Mouse (Mus musculus) cerebellum, adult 9-10 months (tissue): ENCODE data around the gene Szrd1.
"Not testable (repeated sequence)": the region's sequence is repeated elsewhere in the genome, so short reads cannot be mapped to it uniquely, and the experiment has no call there.

Experiments
- DNase-seq: peaks from one replicate; pipeline ENCODE4 v3.0.0; 2022

Gene Szrd1

DNA sequence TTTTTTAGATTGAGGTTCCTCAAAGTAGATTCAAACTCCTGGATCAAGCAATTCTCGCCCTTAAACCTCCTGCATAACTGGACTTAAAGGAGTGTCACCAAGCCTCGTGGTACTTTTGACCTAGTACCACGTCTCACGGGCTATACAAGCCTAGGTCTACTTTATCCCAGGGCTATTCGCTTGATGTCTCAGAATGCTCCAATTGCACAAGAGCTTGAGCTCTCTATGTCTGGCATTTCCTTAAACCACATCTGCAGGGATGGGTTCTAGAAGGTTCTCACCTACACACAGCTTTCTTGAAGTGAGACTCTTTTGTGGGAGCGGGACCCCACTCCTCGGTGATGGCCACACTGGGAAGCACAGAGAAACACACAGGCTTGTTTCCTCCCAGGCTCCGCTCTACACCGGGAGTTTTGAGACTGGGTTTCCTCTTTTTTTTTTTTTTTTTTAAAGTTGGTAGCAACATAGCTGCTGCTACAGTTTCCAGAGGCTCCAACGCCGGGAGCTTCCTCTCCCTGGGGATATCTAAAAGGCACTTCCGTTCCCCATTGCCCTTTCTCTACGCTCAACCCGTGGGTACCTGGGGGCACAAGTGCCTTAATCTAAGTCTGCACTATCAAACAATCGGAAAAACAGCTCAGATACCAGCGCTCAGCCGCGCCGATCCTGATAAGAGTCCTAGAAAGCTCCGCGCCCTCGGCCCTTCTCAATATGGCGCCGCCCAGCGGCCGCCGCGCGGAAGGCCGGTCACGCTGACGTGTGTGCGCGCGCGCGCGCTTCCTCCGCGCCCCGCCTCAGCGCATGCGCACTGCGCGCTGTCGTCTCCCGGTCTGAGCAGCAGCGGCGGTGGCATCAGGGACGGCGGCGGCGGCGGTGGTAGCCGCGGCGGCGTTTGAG lies 7.8 kb upstream of the Szrd1 start, which contains the start of gene Fbxo42:
Gene Fbxo42, plus strand, starts transcription at position 802 of the 897 bp plus-strand sequence.
- DNase-seq: peak; percentile 94

DNA sequence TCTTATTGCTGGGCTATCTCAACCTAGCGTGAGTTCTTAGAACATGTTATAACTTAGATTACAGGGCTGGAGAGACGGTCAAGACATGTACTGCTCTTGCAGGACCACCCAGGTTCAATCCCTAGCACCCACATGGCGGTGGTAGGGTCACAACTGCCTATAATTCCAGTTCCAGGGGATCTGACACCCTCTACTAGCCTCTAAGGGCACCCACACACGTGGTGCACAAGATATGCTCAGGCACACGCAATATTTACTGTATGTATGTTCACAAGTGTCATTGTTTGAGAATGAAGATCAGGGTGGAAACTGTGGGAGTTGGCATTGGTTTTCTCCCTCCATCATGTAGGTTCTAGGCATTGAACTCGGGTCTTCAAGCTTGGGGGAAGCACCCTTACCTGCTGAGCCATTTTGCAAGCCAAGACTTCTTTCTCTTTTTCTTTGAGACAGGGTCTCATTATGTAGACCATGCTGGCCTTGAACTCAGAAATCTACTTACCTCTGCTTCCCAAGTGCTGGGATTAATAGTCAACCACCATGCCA lies 7.0 kb upstream of the Szrd1 start:
- DNase-seq: no peak

DNA sequence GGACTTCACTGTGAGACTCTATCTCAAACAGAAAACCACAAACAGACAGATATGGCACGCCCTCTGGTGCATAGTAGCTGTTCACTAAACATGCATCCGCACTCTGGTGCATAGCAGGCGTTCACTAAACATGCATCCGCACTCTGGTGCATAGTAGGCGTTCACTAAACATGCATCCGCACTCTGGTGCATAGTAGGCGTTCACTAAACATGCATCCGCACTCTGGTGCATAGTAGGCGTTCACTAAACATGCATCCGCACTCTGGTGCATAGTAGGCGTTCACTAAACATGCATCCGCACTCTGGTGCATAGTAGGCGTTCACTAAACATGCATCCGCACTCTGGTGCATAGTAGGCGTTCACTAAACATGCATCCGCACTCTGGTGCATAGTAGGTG lies 5.5 kb upstream of the Szrd1 start:
- not testable (repeated sequence) for DNase-seq

DNA sequence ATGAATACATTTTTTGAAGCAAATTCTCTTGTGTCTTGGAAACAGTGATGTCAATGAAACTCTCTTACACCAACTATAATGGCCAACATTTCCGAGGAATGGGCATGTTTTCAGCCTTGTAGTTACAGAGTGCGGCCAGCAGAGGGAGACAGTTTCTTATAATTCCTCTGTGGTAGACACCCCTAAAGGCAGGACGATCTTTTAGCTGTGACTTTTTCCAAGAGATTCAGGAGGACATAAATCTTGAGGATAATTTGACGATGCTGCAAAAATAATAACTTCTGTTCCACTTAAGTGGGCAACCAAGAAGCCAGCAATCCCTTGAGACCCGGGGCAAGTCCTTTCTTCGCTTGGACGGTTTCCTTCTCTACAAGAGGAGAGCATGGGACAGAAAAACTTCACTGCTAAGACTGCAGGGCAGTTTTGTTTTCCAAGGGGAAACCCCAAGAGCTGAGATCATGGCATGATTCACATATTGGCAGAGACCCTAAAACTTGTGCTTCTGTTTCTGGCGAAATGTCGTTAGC lies 2.8 kb upstream of the Szrd1 start:
- DNase-seq: peak; percentile 90

DNA sequence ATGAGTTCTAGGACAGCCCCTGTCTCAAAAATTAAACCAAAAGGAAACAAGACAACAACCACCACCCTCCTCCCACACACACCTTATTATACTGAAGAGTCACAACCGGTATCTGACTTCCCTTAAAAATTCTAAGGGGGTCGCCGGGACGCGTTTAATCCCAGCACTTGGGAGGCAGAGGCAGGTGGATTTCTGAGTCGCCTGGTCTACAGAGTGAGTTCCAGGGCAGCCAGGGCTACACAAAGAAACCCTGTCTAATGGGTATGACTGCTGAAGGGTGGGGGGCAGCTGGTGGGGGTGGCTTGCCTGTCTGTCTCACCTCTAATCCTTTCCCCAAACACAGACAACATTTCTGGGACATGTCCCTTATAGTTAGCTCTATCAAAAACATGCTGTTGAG lies 1.4 kb upstream of the Szrd1 start:
- DNase-seq: peak; percentile 55

DNA sequence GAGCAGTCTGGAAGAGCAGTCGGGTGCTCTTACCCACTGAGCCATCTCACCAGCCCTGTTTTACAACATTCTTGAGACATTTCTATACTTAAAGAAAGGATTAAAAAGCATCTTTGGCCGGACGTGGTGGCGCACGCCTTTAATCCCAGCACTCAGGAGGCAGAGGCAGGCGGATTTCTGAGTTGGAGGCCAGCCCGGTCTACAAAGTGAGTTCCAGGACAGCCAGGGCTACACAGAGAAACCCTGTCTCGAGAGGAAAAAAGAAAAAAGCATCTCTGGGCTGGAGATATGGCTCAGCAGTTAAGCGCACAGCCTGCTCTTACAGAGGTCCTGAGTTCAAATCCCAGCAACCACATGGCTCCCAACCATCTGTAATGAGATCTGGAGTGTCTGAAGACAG lies 779 bp upstream of the Szrd1 start:
- peak; percentile 62 for DNase-seq

DNA sequence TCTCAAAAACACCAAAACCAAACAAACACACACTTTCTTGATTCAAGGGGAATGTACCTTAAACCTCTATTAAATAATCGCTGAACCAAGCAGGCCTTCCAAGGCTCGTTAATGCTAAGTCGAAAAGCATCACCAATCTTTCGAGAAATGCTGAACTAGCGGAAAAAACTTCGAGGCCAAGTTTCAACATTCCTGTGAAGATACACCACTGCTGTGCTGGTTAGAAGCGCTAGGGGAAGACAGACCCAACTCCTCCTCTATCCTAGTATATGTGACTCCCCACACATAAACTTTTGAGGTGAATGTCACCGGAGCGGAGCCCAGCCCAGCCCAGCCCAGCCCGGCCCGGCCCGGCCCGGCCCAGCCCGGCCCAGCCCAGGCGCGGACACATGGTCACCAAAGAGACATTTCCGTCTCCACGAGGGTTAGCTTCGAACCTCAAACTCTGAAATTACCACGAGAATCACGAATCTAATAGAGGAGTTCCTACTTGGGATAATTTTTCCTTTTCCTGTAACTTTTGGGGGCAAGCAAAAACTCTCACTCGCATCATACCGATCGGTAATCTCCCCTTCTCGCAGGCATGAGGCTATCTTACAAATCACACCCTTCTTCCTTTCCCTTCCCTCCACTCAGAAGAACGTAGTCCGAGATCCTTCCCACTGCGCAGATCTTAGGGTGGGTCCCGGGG lies 1.0 kb downstream of the Szrd1 start:
- DNase-seq: no peak

DNA sequence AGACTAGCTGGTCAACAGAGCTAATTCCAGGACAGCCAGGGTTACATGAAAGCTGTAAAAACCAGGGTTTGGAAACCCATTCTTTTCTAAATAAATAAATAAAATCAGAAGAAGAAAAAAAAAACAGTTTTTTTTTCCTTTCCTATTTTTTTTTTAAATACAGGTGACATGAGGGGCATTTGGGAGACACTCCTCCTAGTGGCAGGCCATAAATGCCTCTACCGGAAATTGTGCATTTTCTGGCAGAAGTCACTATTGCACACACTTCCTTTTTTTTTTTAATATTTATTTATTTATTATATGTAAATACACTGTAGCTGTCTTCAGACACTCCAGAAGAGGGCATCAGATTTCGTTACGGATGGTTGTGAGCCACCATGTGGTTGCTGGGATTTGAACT lies 1.8 kb downstream of the Szrd1 start:
- DNase-seq: not testable (repeated sequence)

DNA sequence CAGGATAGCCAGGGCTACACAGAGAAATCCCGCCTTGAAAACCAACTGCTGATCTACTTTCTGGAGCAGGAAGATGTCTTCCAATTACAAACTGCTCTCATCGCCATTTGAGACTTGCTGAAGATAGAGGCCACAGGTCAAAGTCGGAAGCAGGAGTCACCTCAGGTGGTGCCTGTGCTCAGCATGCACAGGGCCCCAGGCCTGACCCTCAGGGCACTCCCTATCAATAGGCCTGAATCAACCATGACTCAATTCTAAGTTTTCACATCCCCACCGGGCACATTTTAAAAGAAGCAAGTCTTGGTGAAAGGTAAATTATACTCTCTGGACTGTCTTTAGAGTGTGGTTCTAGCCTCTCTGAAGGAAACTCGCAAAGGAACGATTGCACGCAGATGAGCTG lies 3.4 kb downstream of the Szrd1 start:
- no peak for DNase-seq

DNA sequence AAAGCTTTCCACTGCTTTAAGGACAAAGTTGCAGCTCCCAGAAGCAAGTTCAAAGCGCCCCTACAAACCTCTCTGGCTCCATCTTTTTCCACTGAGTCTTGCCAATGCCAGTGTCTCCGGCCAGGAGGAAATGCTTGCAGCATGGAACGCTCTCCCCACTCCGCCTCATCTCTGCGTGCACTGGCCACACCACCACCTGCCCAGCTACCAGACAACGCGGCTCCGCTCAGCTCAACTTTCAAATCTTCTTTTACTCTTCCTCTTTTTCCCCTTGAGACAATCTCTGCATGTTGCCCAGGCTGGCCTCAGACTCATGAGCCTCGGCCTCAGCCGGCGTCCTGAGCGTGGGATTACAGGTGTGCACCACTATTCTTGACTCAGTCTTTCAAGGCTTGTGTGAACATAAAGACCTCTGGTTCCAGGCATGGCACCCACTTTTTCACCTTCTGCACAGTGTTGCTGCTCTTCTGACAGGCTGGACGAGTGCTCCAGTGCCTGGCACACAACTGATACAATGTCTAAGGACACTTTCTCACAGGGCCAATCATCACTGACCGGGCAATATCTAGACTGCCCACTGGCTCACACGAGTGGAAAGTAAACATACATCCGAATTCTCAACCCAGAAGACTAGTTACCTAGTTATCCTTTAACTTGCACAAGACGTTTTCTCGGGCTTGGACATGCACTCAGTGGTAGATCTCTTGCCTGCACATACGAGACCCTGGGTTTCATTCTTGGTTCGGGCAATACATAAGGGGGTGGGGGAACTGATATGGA lies 4.6 kb downstream of the Szrd1 start:
- no peak for DNase-seq

DNA sequence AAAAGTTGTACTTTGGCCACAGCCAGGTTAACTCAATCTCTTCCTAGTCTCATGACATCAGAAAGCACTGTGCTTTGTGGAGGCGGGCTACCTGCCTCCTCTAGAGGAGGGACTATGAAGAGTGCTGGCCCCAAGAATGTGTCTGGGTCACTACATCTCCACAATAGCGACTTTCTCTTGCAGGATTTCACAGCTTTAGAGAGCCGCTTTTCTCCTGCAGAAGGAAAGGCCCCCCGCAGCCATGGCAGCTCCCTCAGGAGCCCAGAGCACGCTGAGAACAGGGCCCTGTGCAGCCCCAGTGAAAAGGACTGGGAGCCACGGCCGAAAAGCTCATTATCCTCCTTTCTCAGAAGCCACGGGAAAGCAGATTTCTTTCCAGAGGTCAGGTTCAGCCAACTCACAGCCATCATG lies 5.5 kb downstream of the Szrd1 start:
- no peak for DNase-seq

DNA sequence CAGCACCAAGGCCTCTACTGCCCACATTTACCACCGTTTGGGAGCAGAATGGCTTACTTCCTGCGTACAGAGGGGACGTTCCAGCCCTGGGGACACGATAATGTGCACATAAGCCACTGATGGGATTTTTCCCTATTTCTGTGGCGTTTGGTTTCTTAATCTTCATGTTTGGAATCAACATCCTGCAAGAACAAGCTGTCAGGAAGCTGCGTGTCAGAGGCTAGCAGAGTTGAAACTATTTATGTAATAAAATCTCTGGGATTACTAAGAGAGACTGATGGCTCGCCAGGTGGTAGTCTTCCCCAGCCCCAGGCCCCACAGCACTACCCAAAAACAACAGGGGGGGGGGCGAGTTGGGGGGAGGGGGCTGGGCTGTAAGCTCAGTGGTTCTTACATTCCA lies 6.3 kb downstream of the Szrd1 start:
- no peak for DNase-seq

DNA sequence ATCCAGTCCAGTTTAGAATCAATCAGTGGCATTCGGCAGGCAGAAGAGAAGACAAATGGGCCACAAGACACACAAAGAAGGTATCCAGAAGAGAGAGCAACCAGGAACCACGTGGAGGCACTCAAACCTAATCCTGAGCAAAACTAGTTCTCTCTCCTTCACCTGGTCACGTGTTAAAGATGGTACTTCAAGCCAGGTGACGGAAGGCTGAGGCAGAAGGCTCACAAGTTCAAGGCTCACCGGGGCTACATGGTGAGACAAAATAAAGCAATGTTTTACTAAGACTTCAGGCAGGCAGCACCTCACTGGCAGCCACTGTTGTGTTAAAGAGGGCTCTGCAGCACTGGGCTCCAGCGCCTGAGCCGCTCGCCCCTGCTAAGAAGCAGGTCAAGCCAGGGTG lies 7.4 kb downstream of the Szrd1 start:
- DNase-seq: no peak

DNA sequence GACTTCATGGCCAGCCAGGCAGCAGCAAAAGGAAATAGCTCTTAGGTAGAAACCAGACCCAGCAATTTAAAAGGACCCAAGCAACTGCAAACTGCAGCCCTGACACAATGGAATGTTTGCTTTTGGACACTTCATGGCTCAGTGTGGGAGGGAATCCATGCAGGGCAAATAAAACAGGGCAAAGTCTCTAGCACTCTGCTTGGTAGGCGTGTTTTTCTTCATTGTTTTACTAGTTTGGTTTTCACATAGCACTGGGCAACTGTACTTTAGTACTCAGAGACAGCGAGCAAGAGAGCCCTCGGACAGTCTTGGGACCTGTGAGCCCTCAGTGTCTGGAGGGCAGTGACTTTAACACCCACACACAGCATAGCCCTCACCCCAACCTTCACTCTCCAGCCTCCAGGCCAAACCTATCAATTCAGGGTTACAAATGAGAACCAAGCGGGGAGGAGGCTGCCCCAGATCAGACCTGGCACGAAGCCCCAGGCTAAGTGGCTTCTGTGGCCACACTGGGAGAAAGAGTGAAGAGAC lies 8.0 kb downstream of the Szrd1 start:
- DNase-seq: no peak

DNA sequence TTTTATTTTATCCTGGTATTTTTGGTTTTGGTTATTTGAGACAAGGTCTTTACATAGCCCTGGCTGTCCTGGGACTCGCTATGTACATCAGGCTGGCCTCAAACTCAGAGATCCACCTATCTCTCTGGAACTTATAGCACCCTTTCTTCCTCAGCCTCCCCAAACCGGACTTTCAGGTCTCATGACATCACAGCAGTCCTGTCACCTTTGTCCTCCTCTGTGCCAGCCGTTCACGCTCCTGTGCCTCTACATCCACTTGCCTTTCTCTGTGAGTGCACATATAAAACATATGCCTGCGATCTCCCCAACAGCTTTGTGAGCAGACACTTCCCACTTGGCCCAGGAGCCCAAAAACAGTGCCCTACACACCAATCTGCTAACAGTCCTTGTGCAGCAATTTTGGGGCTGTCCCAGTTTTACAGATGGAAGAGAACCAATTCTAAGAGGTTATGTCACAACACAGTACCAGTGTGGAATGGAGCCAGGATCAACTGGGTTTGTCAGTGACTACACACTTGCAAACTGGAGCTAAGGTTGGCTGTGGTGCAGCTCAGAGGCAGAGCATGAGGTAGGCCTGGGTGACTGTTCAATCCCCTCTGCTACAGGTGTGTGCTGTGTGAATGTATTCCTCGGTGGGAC lies 8.8 kb downstream of the Szrd1 start:
- peak; percentile 80 for DNase-seq

DNA sequence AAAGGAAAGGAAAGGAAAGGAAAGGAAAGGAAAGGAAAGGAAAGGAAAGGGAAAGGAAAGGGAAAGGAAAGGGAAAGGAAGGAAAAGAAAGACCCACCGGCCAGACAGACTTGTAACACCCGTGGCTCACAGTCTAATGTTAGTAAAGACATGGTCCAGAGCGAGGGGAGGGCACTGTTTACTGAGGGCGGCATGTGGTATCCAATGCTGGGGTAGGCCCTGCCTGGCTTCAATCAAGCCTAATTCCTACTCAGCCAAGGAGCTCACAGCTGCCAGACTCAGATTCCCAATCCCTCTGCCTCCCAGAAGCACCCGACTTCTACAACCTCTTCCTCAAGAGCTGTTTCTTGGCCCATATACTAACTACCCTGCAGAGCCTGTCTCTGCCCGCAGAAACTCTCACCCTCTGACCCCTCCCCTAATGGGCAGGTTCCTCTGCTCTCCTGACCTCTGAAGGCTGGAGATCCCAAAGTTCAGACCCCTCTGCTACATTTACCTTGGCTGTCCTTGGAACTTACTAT lies 10.3 kb downstream of the Szrd1 start:
- DNase-seq: no peak

DNA sequence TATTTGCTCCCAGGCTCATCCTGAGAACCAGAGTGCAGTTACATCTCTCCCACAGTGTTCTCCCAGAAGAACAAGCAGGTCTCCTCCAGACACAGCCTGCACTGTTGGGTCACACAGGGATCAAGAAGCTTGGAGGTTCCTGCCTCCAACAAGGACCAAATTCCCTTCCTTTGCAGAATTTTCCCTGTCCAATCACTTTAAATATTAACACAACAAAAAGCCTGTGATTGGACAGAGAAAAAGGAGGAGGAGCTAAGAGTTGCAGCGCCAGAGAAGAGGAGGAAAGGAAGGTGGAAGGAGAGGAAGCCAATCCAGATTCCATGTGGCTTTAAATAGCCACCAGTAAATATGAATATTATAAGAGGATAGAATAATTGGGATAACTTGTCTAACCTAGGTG lies 16.5 kb downstream of the Szrd1 start:
- DNase-seq: no peak

DNA sequence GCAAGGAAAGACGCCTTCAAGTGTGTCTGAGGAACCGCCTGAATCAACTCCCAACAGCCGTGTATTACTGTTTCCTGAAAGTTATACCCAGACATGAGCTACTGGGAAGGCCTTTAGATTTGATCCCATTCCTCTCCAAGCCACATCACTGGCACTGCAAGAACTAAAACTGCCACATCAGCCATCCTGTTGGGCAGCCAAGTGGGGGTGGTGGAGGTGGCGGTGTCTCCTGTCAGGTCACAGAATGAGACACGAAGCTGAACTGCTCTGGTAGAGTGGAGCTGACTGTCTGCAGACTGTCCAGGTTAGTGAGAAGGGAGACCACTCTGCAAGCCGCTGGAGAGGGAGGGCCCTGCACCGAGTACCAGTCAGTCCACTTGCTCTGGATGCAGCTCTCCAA lies 16.9 kb downstream of the Szrd1 start:
- no peak for DNase-seq

DNA sequence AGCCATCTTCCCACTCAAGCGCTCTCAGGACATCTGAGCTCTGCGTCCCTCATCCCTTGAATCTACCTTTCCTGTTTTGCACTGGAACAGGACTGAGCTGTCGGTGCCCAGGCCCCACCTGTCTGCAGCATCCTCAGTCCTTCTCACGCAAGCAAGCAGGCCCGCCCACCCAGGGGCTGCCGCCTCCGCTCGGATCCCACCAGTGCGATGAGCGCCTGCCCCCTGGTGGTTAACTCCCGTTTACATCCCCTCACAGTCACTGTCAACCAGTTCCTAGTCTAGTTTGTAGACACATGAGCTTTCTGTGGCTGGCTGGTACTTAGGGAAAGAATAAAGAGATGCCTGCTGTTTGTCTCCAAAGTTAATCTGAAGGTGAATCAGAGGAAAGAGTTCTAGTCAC lies 18.9 kb downstream of the Szrd1 start:
- DNase-seq: no peak

DNA sequence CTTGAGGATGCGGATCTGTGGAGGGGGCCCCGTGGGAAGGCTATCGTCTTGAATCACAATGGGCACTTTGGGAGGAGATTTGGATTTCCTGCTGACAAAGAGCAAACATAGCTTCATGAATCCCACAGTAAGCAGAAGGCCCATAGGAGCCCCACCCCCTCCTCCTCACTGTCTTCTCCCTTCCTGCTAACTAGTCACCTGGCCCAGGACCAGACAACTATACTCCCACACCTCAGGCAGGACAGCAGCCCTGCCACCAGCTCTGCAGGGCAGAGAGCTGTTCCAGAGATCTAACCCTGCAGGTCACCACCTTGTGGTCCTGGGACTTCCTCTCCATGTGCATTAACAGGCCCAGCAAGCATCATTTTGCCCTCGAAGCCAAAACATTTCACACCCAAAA lies 20.9 kb downstream of the Szrd1 start:
- DNase-seq: no peak

DNA sequence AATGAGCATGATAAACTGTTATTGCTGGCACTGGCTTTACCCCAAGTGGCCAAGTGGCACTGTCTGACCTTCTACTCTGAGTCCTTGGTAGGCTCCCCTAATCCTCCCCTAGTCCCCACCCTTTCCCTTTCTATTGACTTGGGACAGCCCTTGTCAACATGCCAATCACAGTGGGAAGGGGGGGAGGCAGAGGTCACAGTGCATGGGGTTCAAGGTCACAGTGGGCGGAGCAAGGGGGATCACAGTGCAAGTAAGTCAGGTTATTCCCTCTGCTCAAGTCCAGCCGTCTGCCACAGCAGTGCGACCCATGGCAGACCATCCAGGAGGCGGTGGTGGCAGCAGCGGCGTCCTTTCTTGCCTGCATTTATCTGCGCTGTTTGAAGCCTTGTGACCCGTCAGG lies 24.2 kb downstream of the Szrd1 start:
- no peak for DNase-seq

DNA sequence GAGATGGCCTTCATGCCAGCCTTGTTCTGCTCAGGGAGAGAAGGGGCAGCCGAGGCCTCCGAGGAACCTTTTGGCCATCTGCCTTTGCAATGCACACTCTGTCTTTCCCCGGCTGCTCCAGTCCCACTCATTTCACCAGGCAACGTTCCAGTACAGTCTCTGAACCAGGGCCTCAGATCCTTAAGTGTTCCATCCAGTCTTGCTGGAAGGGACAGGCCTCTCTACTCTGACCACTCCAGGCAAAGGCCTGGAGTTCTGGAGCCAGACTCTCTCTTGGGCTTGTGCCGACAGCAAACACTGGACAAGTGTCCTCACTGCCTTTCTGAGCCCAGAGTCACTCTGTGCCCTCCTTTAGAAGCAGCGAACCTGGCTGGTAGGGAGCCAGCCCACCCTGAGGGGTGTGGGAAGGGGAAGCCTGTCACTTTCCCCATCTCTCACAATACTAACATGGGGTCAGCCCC lies 25.0 kb downstream of the Szrd1 start:
- no peak for DNase-seq
